Mouse (Mus musculus) megakaryocyte, embryonic 14.5 days (primary cell): Measurements from ENCODE around the gene Hspb6.

Experiments used
- FLI1 ChIP-seq: IDR thresholded peaks from 2 replicates; pipeline ENCODE4 v1.6.1; 2012; ENCODE audit warnings: low read length, inconsistent platforms, mixed read lengths
- GATA1 ChIP-seq: IDR thresholded peaks from 3 replicates; pipeline ENCODE4 v1.6.1; 2012; ENCODE audit warnings: mixed read lengths, low read length, inconsistent platforms, borderline replicate concordance

DNA sequence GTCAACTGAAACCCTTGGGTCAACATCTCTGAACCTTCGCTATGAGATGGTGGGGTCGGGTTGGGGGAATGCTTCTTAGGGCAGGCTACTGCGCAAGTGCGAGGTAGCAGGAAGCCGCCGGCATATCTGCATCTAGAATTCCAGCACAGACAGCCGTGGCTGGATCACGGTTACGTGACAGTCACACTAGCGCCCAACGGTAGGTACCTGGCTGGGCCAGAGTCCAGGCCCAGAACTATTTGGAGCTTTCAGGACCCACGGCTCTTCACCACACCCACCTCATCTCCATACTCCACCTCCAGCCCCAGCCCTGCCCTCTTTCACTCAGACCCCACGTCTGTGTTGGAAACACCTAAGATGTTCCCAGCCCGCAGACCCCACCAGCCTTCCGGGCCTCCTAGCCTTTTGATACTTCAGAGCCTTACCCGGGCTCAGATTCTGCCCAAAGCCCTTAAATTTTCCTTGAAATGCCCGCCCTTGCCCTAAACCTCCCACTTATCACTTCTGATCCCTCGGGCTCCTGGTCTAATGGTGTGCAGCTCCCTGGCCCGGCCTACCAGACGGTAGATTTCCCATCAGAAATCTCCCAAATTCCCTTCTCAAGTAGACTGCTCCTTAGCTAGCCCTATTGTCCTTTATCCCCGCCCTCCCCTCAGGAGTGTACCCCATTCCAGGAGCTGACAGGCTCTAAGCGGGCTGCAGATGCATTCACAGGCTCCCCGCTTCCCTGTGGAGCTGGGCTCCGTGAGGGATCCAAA is 36.8 kb upstream of the Hspb6 start:
- no peak for TF ChIP-seq GATA1
- no peak for TF ChIP-seq FLI1
